Mouse (Mus musculus): ENCODE data around the gene Bpnt1. TPM values are rescaled to one million over a fixed set of nuclear protein-coding genes. Genes with fewer than 3 reads are reported as not detected.

Gene Bpnt1
- 1 to 10 TPM; 3.7 to 7.9 TPM for polyA plus RNA-seq (2012; fragmentation: generic; extraction: Trizol)

GRCm38 (mm10) chr1:185331983-185332430 is at the start of gene Bpnt1:
Gene Bpnt1, plus strand, starts transcription at chr1:185332149.

GRCm38 (mm10) chr1:185328721-185329610 is 3.0 kb upstream of the Bpnt1 start, which contains the start of gene Iars2:
Gene Iars2, minus strand, starts transcription at chr1:185329396.

GRCm38 (mm10) chr1:185362677-185363520 is 30.9 kb downstream of the Bpnt1 start, which contains the start of gene Eprs:
Gene Eprs, plus strand, starts transcription at chr1:185363044.

Other genes with a start within 250 kb of the Bpnt1 start
- gene Rab3gap2, start 128.0 kb upstream of the Bpnt1 start, polyA plus RNA-seq (2012; fragmentation: generic; extraction: Trizol), result 10 to 100 TPM in 1 of 2 experiments, 1 to 10 TPM in 1; 3.9 to 17.3 TPM
- 10 to 100 TPM in 1 of 2 experiments, 1 to 10 TPM in 1; 1.7 to 12.2 TPM for gene Iars2, start 2.8 kb upstream of the Bpnt1 start, polyA plus RNA-seq (2012; fragmentation: generic; extraction: Trizol)
- gene Eprs, start 30.9 kb downstream of the Bpnt1 start, polyA plus RNA-seq (2012; fragmentation: generic; extraction: Trizol), result 10 to 100 TPM in 1 of 2 experiments, 1 to 10 TPM in 1; 6.9 to 24.9 TPM
- gene Slc30a10, start 122.7 kb downstream of the Bpnt1 start, polyA plus RNA-seq (2012; fragmentation: generic; extraction: Trizol), result not detected